Mouse (Mus musculus) frontal cortex, postnatal 36 days (tissue): ENCODE results near the gene Galnt14.
A peak's percentile ranks its signal among the peaks of the same experiment; 100 is the strongest.

Source experiments
- DNase-seq, 2 experiments: peaks; one replicate each; pipeline ENCODE4 v3.0.0; 2022; ENCODE audit warnings: low spot score in 2 of 2

The Galnt14 gene

GRCm38 (mm10) chr17:73710042-73710911 lies at the start of gene Galnt14:
Gene Galnt14 (minus strand): TSS chr17:73710453.
- peak; percentile 56 to 60 for DNase-seq

GRCm38 (mm10) chr17:73743681-73744311 lies 33.5 kb upstream of the Galnt14 start:
- DNase-seq = peak; percentile 81 to 87

- DNase-seq = no peak
Observed at GRCm38 (mm10) chr17:73723885-73724682, 13.8 kb upstream of the Galnt14 start.

- no peak for DNase-seq
Observed at GRCm38 (mm10) chr17:73719021-73719748, 8.9 kb upstream of the Galnt14 start.

- no peak for DNase-seq
Observed at GRCm38 (mm10) chr17:73716684-73717083, 6.4 kb upstream of the Galnt14 start.

DNA sequence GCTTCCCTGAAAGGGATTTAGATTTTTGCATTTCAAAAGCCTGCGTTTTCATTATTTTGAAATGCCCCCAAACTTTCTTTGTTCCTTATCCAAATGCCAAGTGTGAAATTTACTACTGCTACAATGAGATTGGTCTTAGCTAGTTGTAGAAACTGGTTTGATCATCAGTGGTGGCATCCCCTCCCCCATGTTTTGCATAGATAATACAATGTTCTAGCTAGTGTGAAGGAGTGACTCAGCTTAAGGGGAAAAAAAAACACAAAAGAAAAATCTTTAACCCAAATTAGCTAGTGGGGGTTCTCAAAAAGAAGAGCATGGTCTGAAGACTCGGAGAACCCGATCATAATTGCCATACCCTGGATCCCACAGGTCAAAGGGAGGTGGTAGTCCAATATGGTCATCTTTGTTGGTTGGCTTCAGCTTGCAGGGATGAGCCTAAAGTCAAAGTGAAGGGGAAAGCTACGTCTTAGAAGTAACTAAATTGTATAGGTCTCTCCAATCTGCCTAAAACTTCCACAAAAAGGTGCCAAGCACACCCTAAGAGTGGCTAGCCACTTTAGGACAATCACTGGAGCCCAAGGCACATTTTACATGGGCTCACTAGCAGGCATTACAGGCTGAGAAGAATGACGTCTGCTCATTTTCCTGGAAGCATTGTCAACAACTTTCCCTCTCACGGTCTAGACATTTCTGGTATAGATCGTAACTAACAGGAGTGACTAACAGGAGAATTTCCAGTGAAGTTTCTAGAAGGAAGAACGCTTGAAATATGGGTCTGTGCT lies 4.4 kb upstream of the Galnt14 start:
- DNase-seq = no peak

- peak; percentile 66 to 84 for DNase-seq
Observed at GRCm38 (mm10) chr17:73713347-73713746, 3.1 kb upstream of the Galnt14 start.

- peak; percentile 65 to 82 for DNase-seq
Observed at GRCm38 (mm10) chr17:73711919-73712318, 1.7 kb upstream of the Galnt14 start.

DNA sequence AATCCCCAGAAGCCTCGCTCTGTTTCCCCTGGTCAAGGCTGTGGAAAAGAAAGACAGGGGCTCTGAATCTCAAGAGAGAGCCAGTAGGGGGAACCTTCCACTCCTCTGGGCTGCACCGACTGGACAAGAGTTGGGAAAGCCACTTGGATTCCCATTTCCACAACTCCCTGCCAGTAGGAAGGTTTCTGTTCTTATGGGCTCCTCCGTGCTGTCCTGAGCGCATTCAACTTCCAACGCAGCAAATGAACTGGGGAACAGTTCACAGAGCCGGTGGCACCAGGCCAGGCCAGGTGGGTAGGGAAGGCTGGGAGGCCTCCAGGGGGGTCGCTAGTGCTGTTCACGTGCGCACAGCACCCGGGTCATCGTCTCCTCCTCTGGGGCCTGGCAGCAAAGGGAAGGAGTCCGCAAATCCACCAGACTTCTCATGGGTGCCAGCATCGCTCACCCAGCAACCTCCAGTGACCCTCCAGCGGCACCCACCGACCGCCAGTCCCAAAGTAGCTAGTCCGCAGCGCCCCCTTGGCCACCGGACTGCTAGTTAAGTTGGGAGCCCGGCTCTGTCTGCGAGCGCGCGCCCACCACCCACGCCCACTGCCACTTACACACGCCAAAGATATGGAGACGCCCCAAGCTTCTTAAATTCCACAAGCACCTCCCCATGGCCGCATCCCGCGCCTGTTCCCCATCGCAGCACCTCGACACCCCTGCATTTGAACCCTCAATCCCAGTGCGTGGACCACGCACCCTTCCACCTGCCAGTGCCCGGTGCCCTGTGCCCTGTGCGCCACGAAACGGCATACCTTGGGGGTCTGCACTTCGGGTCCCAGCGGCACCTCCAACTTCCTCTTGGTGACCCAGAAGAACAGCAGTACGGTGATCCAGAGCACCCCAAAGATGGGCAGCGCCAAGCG lies 867 bp downstream of the Galnt14 start:
- DNase-seq = peak in 1 of 2 experiments; percentile 30

DNA sequence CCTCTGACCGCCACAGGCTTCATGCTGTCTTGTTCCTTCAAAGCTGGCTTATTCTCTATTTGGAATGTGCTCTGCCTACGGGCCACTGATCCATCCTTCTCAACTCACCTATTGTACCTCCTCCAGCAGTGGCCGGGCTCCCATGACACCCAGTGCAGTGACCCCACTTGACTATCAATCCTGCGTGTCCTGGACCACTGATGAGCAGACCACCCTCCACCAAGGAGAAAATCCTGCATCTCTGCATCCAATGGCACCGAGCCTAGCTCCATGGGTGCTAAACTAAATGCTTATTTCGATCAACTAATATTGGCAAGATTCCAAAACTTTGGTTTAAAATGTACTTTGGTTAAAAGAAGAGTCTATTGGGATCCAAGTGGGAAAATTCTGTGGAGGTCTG lies 1.8 kb downstream of the Galnt14 start:
- DNase-seq = no peak

DNA sequence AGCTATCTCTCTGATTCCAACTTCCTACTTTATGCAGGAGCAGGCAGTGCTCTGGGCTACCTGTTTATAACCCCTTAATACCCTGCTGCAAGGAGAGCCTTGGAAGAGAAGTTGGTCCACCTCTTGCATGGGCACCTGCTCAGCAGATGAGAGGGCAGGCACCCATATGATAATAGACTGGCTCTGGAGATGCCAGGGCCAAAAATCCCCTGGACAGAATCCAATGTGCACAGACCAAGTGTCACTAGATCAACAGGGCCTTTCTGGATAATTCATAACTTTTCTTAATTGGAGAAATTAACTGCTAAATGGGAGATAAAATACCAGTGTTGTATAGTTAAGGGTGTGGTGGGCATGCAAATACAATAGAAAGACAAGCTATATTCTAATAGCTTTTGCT lies 6.7 kb downstream of the Galnt14 start:
- no peak for DNase-seq

DNA sequence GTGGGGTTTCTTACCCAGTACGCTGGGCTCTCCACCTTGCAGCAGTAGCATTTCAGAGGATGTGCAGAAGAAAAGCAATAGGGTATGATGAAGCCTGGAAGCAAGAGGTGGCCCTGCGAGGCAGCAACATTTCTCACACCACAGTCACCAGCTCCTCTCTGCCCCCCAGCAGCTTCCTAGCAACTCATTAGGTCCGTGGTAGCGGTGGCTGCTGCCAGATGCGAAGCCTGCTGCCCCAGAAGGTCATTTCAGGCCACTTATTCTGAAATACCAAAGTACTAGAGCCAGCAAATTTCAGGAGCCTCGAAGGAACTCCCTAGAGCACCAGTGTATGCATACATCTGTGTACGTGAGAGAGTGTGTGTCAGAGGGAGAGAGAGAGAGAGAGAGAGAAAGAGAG lies 9.2 kb downstream of the Galnt14 start:
- DNase-seq = no peak

DNA sequence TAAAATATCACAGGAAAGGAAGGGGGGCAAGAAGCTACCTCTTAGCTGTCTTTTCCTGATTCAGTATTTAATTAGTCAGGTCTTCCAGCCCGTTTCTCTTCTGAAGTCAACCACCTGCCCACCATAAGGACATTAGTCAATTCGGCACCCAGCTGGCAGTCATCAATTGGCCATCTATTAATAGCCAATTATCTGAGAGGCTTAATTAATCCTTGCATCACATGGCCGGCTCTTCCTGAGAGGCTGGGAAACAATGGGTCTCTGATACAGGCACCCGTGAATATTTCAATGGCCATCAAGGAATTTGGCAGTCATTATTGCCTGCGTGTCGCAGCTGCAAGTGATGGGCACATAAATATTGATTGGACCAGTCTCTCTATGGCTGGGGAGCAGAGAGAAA lies 10.4 kb downstream of the Galnt14 start:
- DNase-seq = no peak

DNA sequence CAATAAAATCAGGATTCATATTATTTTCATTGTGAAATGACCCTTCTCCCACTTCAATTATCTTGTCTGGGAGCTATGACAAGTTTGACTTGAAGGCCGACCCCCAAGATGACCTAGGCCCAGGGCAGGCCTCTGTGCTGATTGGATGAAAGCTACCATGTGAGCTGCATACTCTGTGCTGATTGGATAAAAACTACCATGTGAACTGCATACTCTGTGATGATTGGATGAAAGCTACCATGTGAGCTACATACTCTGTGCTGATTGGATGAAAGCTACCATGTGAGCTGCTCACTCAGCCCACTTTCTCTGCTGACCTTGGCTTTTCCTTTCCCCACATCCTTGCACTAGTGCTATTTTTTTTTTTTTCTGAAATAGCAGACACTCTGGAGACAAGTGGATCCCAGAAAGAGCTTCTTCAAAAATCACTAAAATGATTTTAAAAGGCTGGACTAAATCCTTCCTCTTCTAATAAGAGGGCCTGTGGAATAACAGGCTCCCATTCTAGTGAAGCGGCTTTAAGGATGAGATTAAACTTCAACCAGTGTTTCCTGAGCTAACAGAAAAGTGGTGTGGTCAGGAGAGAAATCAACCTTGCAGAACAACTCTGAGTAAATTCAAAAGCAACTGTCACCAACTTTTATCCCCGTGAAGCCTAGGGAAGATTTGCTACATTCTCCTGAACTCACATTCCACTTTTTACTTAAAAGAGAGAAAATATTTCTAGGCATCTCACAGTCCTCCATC lies 15.9 kb downstream of the Galnt14 start:
- no peak for DNase-seq

DNA sequence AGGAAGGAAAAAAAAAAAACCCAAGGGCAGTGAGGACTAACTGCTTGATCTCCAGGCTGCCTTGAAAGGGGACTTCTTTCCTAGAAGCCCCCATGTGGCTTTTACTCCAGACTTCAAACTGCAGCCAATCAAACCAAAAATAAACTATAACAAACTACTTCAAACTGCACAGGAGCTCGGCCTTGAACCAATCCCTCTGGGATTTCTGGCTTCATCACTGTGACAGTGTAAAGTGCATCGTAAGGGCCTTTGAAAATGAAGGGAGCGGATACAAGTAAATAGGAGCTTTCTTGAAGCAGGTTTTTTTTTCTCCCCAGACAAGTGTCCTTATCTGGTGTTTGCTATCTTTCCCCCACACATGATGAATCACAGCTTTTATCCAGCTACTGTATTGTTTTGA lies 22.0 kb downstream of the Galnt14 start:
- no peak for DNase-seq

- DNase-seq = no peak
Observed at GRCm38 (mm10) chr17:73686292-73686691, 24.0 kb downstream of the Galnt14 start.

DNA sequence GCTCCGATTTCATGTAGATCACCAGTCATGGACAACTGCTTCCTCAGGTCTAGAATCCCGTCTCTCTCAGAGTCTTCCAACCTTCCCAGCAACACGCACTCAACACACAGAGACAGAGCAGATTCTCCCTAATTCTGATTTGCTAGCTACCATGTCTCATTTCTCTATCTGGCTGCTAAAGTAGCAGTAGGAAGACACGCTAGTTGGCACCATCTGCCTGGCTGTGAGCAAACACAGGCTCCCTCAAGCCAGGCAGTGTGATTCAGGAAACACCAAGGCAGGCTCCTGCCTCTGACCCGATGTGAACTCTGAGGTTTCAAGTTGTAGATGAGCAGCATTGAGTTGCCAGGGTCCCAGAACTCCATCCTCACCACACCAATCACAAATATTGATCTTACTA lies 25.5 kb downstream of the Galnt14 start:
- DNase-seq = peak; percentile 14 to 45

DNA sequence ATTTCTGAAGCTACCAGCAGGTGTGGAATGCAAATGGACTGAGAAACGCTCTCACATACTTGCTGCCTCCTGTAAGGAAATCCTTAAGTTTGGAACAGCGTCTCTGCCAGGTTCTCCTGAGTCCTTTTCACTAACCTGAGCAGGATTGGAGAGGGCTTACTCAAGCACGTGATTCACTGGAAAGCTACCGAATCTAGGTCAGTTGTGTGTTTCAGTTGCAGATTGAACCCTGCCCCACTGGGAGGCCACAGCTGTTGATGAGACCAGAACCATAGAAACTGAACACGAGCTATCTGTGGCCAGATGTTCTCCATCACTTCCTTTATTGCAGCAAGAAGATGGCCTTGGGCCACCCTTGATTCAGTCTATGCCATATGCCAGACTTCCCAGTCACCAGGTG lies 38.3 kb downstream of the Galnt14 start:
- no peak for DNase-seq

DNA sequence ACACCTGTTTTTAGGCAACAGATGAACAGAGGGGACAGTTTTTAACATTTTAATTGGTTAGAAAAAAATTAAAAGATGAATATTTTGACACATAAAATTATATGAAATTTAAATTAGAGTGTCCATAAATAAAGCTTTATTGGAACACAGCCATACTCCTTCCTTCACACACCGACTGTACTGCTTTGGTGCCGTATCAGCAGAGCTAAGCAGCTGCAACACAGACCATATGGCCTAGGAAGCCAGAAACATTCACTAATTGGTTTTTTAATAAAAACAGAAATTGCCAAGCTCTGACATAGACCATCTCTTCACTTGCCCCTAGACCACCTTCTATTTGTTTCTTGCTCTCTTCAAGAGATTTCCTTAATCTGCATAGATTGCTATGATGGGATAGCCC lies 40.2 kb downstream of the Galnt14 start:
- no peak for DNase-seq
